Mouse (Mus musculus): Measurements from ENCODE around the gene Immp2l. TPM values are rescaled to one million over a fixed set of nuclear protein-coding genes. Genes with fewer than 3 reads are reported as not detected.

The Immp2l gene
- polyA plus RNA-seq, 1 experiment from 2014 or later, result 13.7 TPM

GRCm38 (mm10) chr12:41949409-41949808 lies 925.5 kb downstream of the Immp2l start:
- Histone ChIP-seq H3K4me3 (no peak overlapping the region), H3K4me1 (no peaks in the 10 kb centered on the region), H3K9ac (no peak overlapping the region), H3K4me2 (no peak overlapping the region), H3K27ac (no peak overlapping the region), H3K36me3 (no peaks in the 10 kb centered on the region), H3K9me3 (no peaks in the 10 kb centered on the region), H3K27me3 (no peaks in the 10 kb centered on the region)
- 81% methylated on average over 1 of the region's 1 CpGs for WGBS
- ATAC-seq (ENCODE audit: insufficient number of reproducible peaks, low FRiP score, low TSS enrichment, low read depth), result no peak

GRCm38 (mm10) chr12:41949841-41950241 lies 926.0 kb downstream of the Immp2l start:
- no peak overlapping the region for H3K4me3 ChIP-seq
- no peak overlapping the region for H3K9ac ChIP-seq
- ATAC-seq (ENCODE audit: insufficient number of reproducible peaks, low FRiP score, low TSS enrichment, low read depth), result no peak
- no peaks in the 10 kb centered on the region for H3K9me3 ChIP-seq
- H3K36me3 ChIP-seq, result no peaks in the 10 kb centered on the region
- no peak overlapping the region for H3K27ac ChIP-seq
- no peak overlapping the region for H3K4me2 ChIP-seq
- no peaks in the 10 kb centered on the region for H3K27me3 ChIP-seq
- no peaks in the 10 kb centered on the region for H3K4me1 ChIP-seq
- 88% methylated on average over 6 of the region's 6 CpGs for WGBS

- Histone ChIP-seq H3K4me3 (no peak overlapping the region), H3K9ac (no peak overlapping the region), H3K4me2 (no peak overlapping the region), H3K36me3 (no peaks in the 10 kb centered on the region), H3K4me1 (no peaks in the 10 kb centered on the region), H3K9me3 (no peaks in the 10 kb centered on the region), H3K27me3 (no peaks in the 10 kb centered on the region), H3K27ac (no peak overlapping the region)
- no peak for ATAC-seq (ENCODE audit: insufficient number of reproducible peaks, low FRiP score, low TSS enrichment, low read depth)
- WGBS, result 76% methylated on average over 2 of the region's 2 CpGs
These were observed 926.8 kb downstream of the Immp2l start for GRCm38 (mm10) chr12:41950726-41951125.

GRCm38 (mm10) chr12:41961038-41961437 lies 937.1 kb downstream of the Immp2l start:
- Histone ChIP-seq H3K27me3 (no peaks in the 10 kb centered on the region), H3K36me3 (no peaks in the 10 kb centered on the region), H3K4me1 (no peaks in the 10 kb centered on the region), H3K4me3 (no peak overlapping the region), H3K27ac (no peak overlapping the region), H3K9me3 (no peaks in the 10 kb centered on the region), H3K4me2 (no peak overlapping the region), H3K9ac (no peak overlapping the region)
- no peak for ATAC-seq (ENCODE audit: insufficient number of reproducible peaks, low FRiP score, low TSS enrichment, low read depth)
- whole genome bisulfite sequencing, result 61% methylated on average over 4 of the region's 4 CpGs

GRCm38 (mm10) chr12:41991408-41991807 lies 967.5 kb downstream of the Immp2l start:
- ATAC-seq (ENCODE audit: insufficient number of reproducible peaks, low FRiP score, low TSS enrichment, low read depth), result no peak
- Histone ChIP-seq H3K36me3 (no peaks in the 10 kb centered on the region), H3K4me2 (no peak overlapping the region), H3K9me3 (no peaks in the 10 kb centered on the region), H3K4me1 (no peaks in the 10 kb centered on the region), H3K9ac (no peak overlapping the region), H3K27me3 (no peaks in the 10 kb centered on the region), H3K27ac (no peak overlapping the region), H3K4me3 (no peak overlapping the region)
- 63% methylated on average over 1 of the region's 1 CpGs for WGBS
